Mouse (Mus musculus): ENCODE measurements around the gene Triap1.

DNA sequence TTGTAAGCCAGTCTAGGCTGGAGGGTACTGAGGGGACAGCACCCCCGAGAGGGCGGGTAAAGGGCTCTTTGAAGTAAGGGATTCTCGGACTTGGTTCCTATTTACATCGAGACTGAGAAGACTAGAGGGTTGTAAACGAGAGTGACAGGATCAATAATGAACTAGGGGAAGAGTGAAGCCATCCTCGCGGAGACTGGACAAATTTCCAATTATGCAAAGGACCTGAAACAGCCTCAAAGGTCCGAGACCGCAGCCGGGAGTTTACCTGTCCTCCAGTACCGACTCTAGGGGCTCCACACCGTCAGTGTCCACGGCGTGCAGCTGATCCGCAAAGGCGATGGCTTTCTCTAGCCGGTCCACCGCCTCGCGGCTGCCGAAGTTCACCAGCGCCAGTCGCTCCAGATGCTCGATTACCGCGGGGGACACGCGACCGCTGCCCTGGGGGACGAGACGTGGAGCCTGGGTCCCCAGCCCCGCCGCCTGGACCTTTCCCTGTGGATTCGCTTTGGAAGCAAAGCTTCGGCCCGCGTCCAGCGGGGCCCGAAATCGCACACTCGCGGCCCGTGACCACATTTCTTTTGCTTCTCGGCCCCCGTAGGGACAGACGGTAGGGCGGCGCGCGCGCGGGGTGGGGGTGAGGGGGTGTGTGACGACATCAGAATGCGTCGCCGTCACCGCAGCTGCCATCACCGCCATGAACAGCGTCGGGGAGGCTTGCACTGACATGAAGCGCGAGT is at the start of gene Triap1, which contains the start of gene Gatc:
- TF ChIP-seq POLR2A (IDR thresholded peaks at IDR 0.05; ENCODE audit: low read depth, low read length) (no peak; the same call in 1 of the 2 replicates), CTCF (IDR thresholded peaks at IDR 0.05; ENCODE audit: extremely low read depth, insufficient read length, insufficient replicate concordance, low read depth, low read length) (no peak; the same call in 1 of the 2 replicates)
